Mouse (Mus musculus): ENCODE results near the gene Stag1.

Gene Stag1

GRCm38 (mm10) chr9:100605985-100606554 is 8.5 kb downstream of the Stag1 start:
- no peak for DNase-seq

GRCm38 (mm10) chr9:100613501-100614071 is 16.0 kb downstream of the Stag1 start:
- DNase-seq: no peak

- DNase-seq: peak; percentile 18
These were observed 19.3 kb downstream of the Stag1 start for GRCm38 (mm10) chr9:100616947-100617346.

GRCm38 (mm10) chr9:100626258-100626657 is 28.7 kb downstream of the Stag1 start:
- DNase-seq: no peak

- DNase-seq: no peak
These were observed 43.2 kb downstream of the Stag1 start for GRCm38 (mm10) chr9:100640754-100641153.

- DNase-seq: no peak
These were observed 43.9 kb downstream of the Stag1 start for GRCm38 (mm10) chr9:100641391-100642085.

- peak; percentile 46 for DNase-seq
These were observed 44.7 kb downstream of the Stag1 start for GRCm38 (mm10) chr9:100642186-100642839.

- peak; percentile 100 for DNase-seq
These were observed 45.5 kb downstream of the Stag1 start for GRCm38 (mm10) chr9:100642840-100643697.

- peak; percentile 81 for DNase-seq
These were observed 46.6 kb downstream of the Stag1 start for GRCm38 (mm10) chr9:100644071-100644771.

- DNase-seq: no peak
These were observed 47.7 kb downstream of the Stag1 start for GRCm38 (mm10) chr9:100645026-100645940.

- no peak for DNase-seq
These were observed 48.7 kb downstream of the Stag1 start for GRCm38 (mm10) chr9:100646276-100646675.

- no peak for DNase-seq
These were observed 50.3 kb downstream of the Stag1 start for GRCm38 (mm10) chr9:100647774-100648323.

- no peak for DNase-seq
These were observed 56.5 kb downstream of the Stag1 start for GRCm38 (mm10) chr9:100654104-100654503.

- no peak for DNase-seq
These were observed 58.5 kb downstream of the Stag1 start for GRCm38 (mm10) chr9:100656058-100656457.

GRCm38 (mm10) chr9:100660587-100660986 is 63.0 kb downstream of the Stag1 start:
- no peak for DNase-seq

- no peak for DNase-seq
These were observed 66.0 kb downstream of the Stag1 start for GRCm38 (mm10) chr9:100663473-100664134.

- no peak for DNase-seq
These were observed 72.6 kb downstream of the Stag1 start for GRCm38 (mm10) chr9:100670151-100670550.

GRCm38 (mm10) chr9:100679036-100679435 is 81.4 kb downstream of the Stag1 start:
- DNase-seq: no peak

- DNase-seq: no peak
These were observed 84.7 kb downstream of the Stag1 start for GRCm38 (mm10) chr9:100682285-100682684.

Data from cerebellum, adult 11-12 months (tissue).